In the genomic region with DNA sequence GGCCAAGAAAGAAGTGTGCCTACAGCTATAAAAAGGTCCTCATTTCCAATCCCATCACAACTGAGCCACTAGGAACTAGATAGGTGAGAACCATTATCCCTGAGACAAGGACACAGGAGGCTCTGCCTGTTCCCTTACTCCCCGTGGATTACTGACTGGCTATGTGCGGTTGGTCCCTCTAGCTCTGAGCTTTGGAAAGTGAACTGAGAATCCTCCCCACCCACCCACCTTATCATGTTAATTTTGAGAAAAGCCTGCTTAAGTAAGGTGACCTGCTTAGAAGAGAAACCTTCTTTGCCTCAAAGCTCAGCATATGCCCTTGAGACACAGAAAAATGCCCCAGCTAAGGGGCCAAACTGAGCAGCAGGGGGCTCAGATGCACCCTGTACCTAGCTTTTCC, we compare ENCODE assay signal across 7 mouse cellular contexts. TPM values are rescaled to one million over a fixed set of nuclear protein-coding genes. Genes with fewer than 3 reads are reported as not detected.
DNase-seq lines count a peak whose midpoint lies in the region; ATAC-seq and TF ChIP-seq lines count a peak whose summit lies in the region.

No protein-coding gene starts in this region.

- peak overlapping the region; percentile 87 for H3K4me2 ChIP-seq in lung, embryonic 14.5 days
- peak overlapping the region; percentile 72 for H3K4me2 ChIP-seq in limb, embryonic 12.5 days

- ATAC-seq in lung, embryonic 14.5 days (ENCODE audit: insufficient read depth): no peak
- no peak for ATAC-seq in limb, embryonic 12.5 days (ENCODE audit: insufficient number of reproducible peaks, insufficient read depth, low FRiP score, low TSS enrichment, low read depth)

- H3K27ac ChIP-seq in lung, embryonic 14.5 days (ENCODE audit: low read depth): peak overlapping the region; percentile 98; the same call in 1 of the 2 replicates
- H3K27ac ChIP-seq in forebrain, embryonic 10.5 days: peak overlapping the region; percentile 56; the same call in 1 of the 2 replicates
- peak overlapping the region; percentile 98 for H3K27ac ChIP-seq in limb, embryonic 12.5 days
- H3K27ac ChIP-seq in small intestine, adult 2 months (ENCODE audit: insufficient read depth, low read depth, low read length): peak overlapping the region; percentile 54; the same call in 1 of the 2 replicates

- no peaks in the 10 kb centered on the region for H3K27me3 ChIP-seq in lung, embryonic 14.5 days (ENCODE audit: insufficient read depth, low read length)
- peaks cover 60% of the 10 kb centered on the region for H3K27me3 ChIP-seq in forebrain, embryonic 10.5 days (ENCODE audit: poor library complexity, severe bottlenecking)
- H3K27me3 ChIP-seq in limb, embryonic 12.5 days: no peaks in the 10 kb centered on the region
- H3K27me3 ChIP-seq in small intestine, adult 2 months (ENCODE audit: control insufficient read depth, insufficient read depth, low read length): no peaks in the 10 kb centered on the region

- H3K4me3 ChIP-seq in lung, embryonic 14.5 days (ENCODE audit: low read depth, low read length): peak overlapping the region; percentile 87
- H3K4me3 ChIP-seq in forebrain, embryonic 10.5 days: peak overlapping the region; percentile 96
- H3K4me3 ChIP-seq in limb, embryonic 12.5 days (replicated peaks): peak overlapping the region; percentile 95; the same call in 1 of the 2 replicates
- H3K4me3 ChIP-seq in small intestine, adult 2 months (ENCODE audit: low read depth, low read length): no peak overlapping the region

- intact Hi-C loops in gastrocnemius, postnatal 36 days (cut with DNase I): no loop called here

- TF ChIP-seq POLR2A in small intestine, adult 2 months (IDR thresholded peaks at IDR 0.05; ENCODE audit: low read depth, low read length): no peak

- H3K9me3 ChIP-seq in lung, embryonic 14.5 days (ENCODE audit: low read depth, low read length): no peaks in the 10 kb centered on the region
- H3K9me3 ChIP-seq in forebrain, embryonic 10.5 days: no peaks in the 10 kb centered on the region
- H3K9me3 ChIP-seq in limb, embryonic 12.5 days: no peaks in the 10 kb centered on the region

- H3K4me1 ChIP-seq in lung, embryonic 14.5 days (ENCODE audit: insufficient read depth): peaks cover 42% of the 10 kb centered on the region
- H3K4me1 ChIP-seq in forebrain, embryonic 10.5 days: peaks cover 82% of the 10 kb centered on the region
- peaks cover 73% of the 10 kb centered on the region for H3K4me1 ChIP-seq in limb, embryonic 12.5 days (replicated peaks)
- H3K4me1 ChIP-seq in small intestine, adult 2 months (ENCODE audit: control insufficient read depth, insufficient read depth, insufficient read length, low read length): peaks cover 25% of the 10 kb centered on the region

- H3K9ac ChIP-seq in lung, embryonic 14.5 days: peak overlapping the region; percentile 99
- H3K9ac ChIP-seq in limb, embryonic 12.5 days (replicated peaks): peak overlapping the region; percentile 100

- no peak for DNase-seq in lung, embryonic 14.5 days
- DNase-seq in lung, postnatal 4 days: no peak
- no peak for DNase-seq in forebrain, embryonic 10.5 days (ENCODE audit: extremely low spot score, low spot score)
- DNase-seq in gastrocnemius, postnatal 36 days: no peak
- DNase-seq in thymus, postnatal 14 days: no peak

- WGBS in lung, embryonic 14.5 days: 58% methylated on average over 2 of the region's 2 CpGs
- WGBS in forebrain, embryonic 10.5 days: 50% methylated on average over 2 of the region's 2 CpGs
- WGBS in limb, embryonic 12.5 days: 56% methylated on average over 2 of the region's 2 CpGs
- WGBS in small intestine, adult 2 months: 66% methylated on average over 2 of the region's 2 CpGs

- 0 out of 2 replicates have a peak, but pooled peaks have one; percentile 5 for TF ChIP-seq CTCF in lung, embryonic 14.5 days (IDR thresholded peaks at IDR 0.05; ENCODE audit: low read depth)
- TF ChIP-seq CTCF in small intestine, adult 2 months (IDR thresholded peaks at IDR 0.05; ENCODE audit: extremely low read depth, insufficient read length, insufficient replicate concordance, low read depth, low read length): no peak

- 0 out of 2 replicates have a peak, but pooled peaks cover 9% of the 10 kb centered on the region for H3K36me3 ChIP-seq in lung, embryonic 14.5 days (ENCODE audit: insufficient read depth)
- H3K36me3 ChIP-seq in forebrain, embryonic 10.5 days (replicated peaks): peaks cover 6% of the 10 kb centered on the region
- H3K36me3 ChIP-seq in limb, embryonic 12.5 days: no peaks in the 10 kb centered on the region
- no peaks in the 10 kb centered on the region for H3K36me3 ChIP-seq in small intestine, adult 2 months (ENCODE audit: control insufficient read depth, insufficient read depth, low read length)

RNA-seq across cellular contexts. Expression of gene Hdac7, which starts 14.9 kb away (rescaled TPM):
- 43.8 and 51.2 TPM in 2 replicates for polyA plus RNA-seq in lung, embryonic 14.5 days (2014; fragmentation: Nextera tagmentation; extraction: Ambion mirVana)
- polyA plus RNA-seq in forebrain, embryonic 10.5 days (2016; fragmentation: Nextera tagmentation; extraction: Ambion mirVana): 21.6 and 25.3 TPM in 2 replicates
- polyA plus RNA-seq in limb, embryonic 12.5 days (2016; fragmentation: Nextera tagmentation; extraction: Ambion mirVana): 31.5 and 33.6 TPM in 2 replicates
- 21.3 and 29.9 TPM in 2 replicates for polyA plus RNA-seq in small intestine, adult 2 months (2012; rRNA removed)
- 10 to 100 TPM; 10.6 to 11.8 TPM for total RNA-seq in gastrocnemius, postnatal 36 days (2021)

RNA-seq across cellular contexts. Expression of gene Slc48a1, which starts 51.1 kb away (rescaled TPM):
- 25.3 and 32.7 TPM in 2 replicates for polyA plus RNA-seq in lung, embryonic 14.5 days (2014; fragmentation: Nextera tagmentation; extraction: Ambion mirVana)
- polyA plus RNA-seq in forebrain, embryonic 10.5 days (2016; fragmentation: Nextera tagmentation; extraction: Ambion mirVana): 28.7 and 32.2 TPM in 2 replicates
- 34.2 and 36.6 TPM in 2 replicates for polyA plus RNA-seq in limb, embryonic 12.5 days (2016; fragmentation: Nextera tagmentation; extraction: Ambion mirVana)
- polyA plus RNA-seq in small intestine, adult 2 months (2012; rRNA removed): 20.8 and 22.1 TPM in 2 replicates
- total RNA-seq in gastrocnemius, postnatal 36 days (2021): 10 to 100 TPM; 44.8 to 46.2 TPM
